Mouse (Mus musculus): ENCODE data around the gene Tmem190.

Gene Tmem190

GRCm38 (mm10) chr7:4782759-4783158, at the start of gene Tmem190, which contains the start of gene Il11:
Tmem190 (plus strand) TSS chr7:4782937.
Il11 (minus strand) TSS chr7:4782859.
- DNase-seq (ENCODE audit: low spot score) = no peak

GRCm38 (mm10) chr7:4732968-4733392, 49.8 kb upstream of the Tmem190 start:
- peak; percentile 13 for DNase-seq (ENCODE audit: low spot score)

GRCm38 (mm10) chr7:4739041-4739543, 43.6 kb upstream of the Tmem190 start:
- no peak for DNase-seq (ENCODE audit: low spot score)

GRCm38 (mm10) chr7:4739544-4740275, 43.0 kb upstream of the Tmem190 start, which contains the start of gene Kmt5c:
Kmt5c (plus strand) TSS chr7:4740115.
- DNase-seq (ENCODE audit: low spot score) = peak; percentile 99

GRCm38 (mm10) chr7:4740309-4740727, 42.4 kb upstream of the Tmem190 start:
- DNase-seq (ENCODE audit: low spot score) = no peak

GRCm38 (mm10) chr7:4741151-4741550, 41.6 kb upstream of the Tmem190 start:
- DNase-seq (ENCODE audit: low spot score) = peak; percentile 33

- no peak for DNase-seq (ENCODE audit: low spot score)
These were observed 40.9 kb upstream of the Tmem190 start for GRCm38 (mm10) chr7:4741672-4742481.

- no peak for DNase-seq (ENCODE audit: low spot score)
These were observed 40.3 kb upstream of the Tmem190 start for GRCm38 (mm10) chr7:4742482-4742819.

- DNase-seq (ENCODE audit: low spot score) = no peak
These were observed 39.4 kb upstream of the Tmem190 start for GRCm38 (mm10) chr7:4743354-4743753.

- no peak for DNase-seq (ENCODE audit: low spot score)
These were observed 37.9 kb upstream of the Tmem190 start for GRCm38 (mm10) chr7:4744886-4745285.

GRCm38 (mm10) chr7:4746326-4746980, 36.3 kb upstream of the Tmem190 start:
- no peak for DNase-seq (ENCODE audit: low spot score)

- no peak for DNase-seq (ENCODE audit: low spot score)
These were observed 35.4 kb upstream of the Tmem190 start for GRCm38 (mm10) chr7:4747156-4747899.

- no peak for DNase-seq (ENCODE audit: low spot score)
These were observed 34.4 kb upstream of the Tmem190 start for GRCm38 (mm10) chr7:4748321-4748720.

GRCm38 (mm10) chr7:4749169-4749568, 33.6 kb upstream of the Tmem190 start:
- DNase-seq (ENCODE audit: low spot score) = no peak

GRCm38 (mm10) chr7:4751971-4752820, 30.5 kb upstream of the Tmem190 start:
- no peak for DNase-seq (ENCODE audit: low spot score)

GRCm38 (mm10) chr7:4752821-4753570, 29.7 kb upstream of the Tmem190 start, which contains the start of gene Cox6b2:
Cox6b2 (minus strand) TSS chr7:4753094.
- no peak for DNase-seq (ENCODE audit: low spot score)

GRCm38 (mm10) chr7:4759670-4760069, 23.1 kb upstream of the Tmem190 start:
- no peak for DNase-seq (ENCODE audit: low spot score)

- no peak for DNase-seq (ENCODE audit: low spot score)
These were observed 17.6 kb upstream of the Tmem190 start for GRCm38 (mm10) chr7:4764946-4765710.

- DNase-seq (ENCODE audit: low spot score) = no peak
These were observed 11.5 kb upstream of the Tmem190 start, which contains the start of gene Fam71e2 for GRCm38 (mm10) chr7:4771202-4771601. Fam71e2 (minus strand) TSS chr7:4771302.

All from MN1 (cell line).